Mouse (Mus musculus): ENCODE data around the gene 1810062G17Rik.

DNA sequence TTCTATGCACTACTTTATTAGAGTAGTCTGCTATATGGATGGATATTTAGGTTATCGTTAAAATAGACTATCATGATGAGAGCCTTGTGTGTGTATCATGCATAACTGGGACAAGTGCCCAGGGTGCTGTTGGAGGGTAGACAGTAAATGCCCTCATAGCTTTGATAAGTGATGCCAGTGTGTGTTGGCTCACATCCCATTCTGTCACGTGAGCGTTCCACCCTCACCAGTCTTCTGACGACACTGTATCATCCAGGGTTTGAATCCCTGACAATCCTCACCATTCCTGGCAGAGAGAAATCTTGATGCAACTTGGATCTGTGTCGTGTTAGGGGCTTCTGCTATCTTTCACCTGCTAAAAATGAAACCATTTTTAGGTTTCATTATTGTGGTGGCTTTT, 29.2 kb upstream of the 1810062G17Rik start:
- TF ChIP-seq CTCF (IDR thresholded peaks at IDR 0.05; ENCODE audit: low read depth, low read length), result no peak
- no peak for TF ChIP-seq POLR2A (IDR thresholded peaks at IDR 0.05; ENCODE audit: extremely low read depth, insufficient read depth, low read length)

Data from liver, adult 2 months (tissue).